Mouse (Mus musculus) cortical plate, adult 2 months (tissue): ENCODE measurements around the gene Gng3. TPM values are rescaled to one million over a fixed set of nuclear protein-coding genes. Genes with fewer than 3 reads are reported as not detected.

ENCODE experiments used
- H3K27ac ChIP-seq: fragments of 200-500 bp; 2 replicates; pipeline ENCODE4 v1.5.1; 2012; ENCODE audit warnings: low read length, control low read depth, inconsistent platforms; ENCODE audit not compliant: insufficient read depth
- H3K4me1 ChIP-seq: fragments of 200-500 bp; 2 replicates; pipeline ENCODE4 v1.6.1; 2011; ENCODE audit warnings: low read length; ENCODE audit not compliant: control insufficient read depth, insufficient read depth
- H3K4me3 ChIP-seq: fragments of 200-500 bp; 2 replicates; pipeline ENCODE4 v1.5.1; 2011; ENCODE audit warnings: mild to moderate bottlenecking, low read length, control low read depth; ENCODE audit not compliant: insufficient read depth
- CTCF ChIP-seq: fragments of 200-500 bp; IDR thresholded peaks from 2 replicates; pipeline ENCODE4 v1.5.1; 2011; ENCODE audit warnings: mild to moderate bottlenecking, control low read depth, low read length; ENCODE audit not compliant: insufficient read depth; ENCODE audit errors: extremely low read depth
- POLR2A ChIP-seq: fragments of 200-500 bp; IDR thresholded peaks from 2 replicates; pipeline ENCODE4 v1.6.1; 2011; ENCODE audit warnings: mild to moderate bottlenecking, low read length, control low read depth; ENCODE audit not compliant: insufficient read depth; ENCODE audit errors: extremely low read depth
- polyA plus RNA-seq: library from polyadenylated mRNA; depleted of rRNA; stranded (reverse); fragments of >200 nt; gene quantifications from 2 replicates; pipeline ENCODE4 v1.2.3, GENCODE M21; 2012

The Gng3 gene
- polyA plus RNA-seq, 1 experiment, result 275 TPM

DNA sequence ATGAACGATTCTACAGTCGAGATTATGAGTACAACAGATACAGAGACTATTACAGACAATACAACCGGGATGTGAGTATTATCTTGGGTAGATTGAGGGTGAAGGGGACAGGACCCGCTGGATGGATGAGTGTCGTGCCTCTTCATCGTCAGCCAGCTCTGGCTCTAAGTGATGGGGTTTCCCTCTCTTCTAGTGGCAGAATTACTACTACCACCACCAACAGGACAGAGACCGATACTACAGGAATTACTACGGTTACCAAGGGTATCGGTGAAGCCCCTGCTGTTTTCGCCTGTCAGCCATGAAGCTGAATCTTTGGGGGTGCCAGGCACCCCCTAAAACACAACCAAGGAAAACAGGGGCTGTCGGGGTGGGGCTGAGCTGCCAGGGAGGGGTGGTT, 7.7 kb downstream of the Gng3 start:
- no peak overlapping the region for H3K4me3 ChIP-seq
- no peaks in the 10 kb centered on the region for H3K4me1 ChIP-seq
- H3K27ac ChIP-seq, result no peak overlapping the region
- TF ChIP-seq POLR2A (no peak), CTCF (no peak)

DNA sequence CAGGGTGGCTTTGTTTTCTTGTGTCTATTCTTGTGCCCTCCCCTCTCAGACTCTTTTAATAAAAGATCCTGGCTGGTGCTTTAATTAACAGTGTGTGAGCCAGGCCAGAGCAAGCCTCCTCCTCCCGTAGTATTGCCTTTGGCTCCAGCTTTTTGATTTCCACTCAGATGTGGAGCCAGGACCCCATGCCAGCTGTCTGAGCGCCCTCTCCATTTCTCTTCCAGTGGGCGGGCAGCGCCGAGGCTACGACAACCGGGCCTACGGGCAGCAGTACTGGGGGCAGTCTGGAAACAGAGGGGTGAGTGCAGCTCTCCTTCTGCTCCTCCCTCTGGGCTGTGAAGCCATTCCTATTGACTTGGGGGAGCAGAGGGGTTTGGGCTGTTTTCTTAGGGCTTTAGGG, 8.3 kb downstream of the Gng3 start:
- H3K4me1 ChIP-seq, result no peaks in the 10 kb centered on the region
- TF ChIP-seq POLR2A, result no peak
- no peak for TF ChIP-seq CTCF
- no peak overlapping the region for H3K27ac ChIP-seq
- H3K4me3 ChIP-seq, result no peak overlapping the region

DNA sequence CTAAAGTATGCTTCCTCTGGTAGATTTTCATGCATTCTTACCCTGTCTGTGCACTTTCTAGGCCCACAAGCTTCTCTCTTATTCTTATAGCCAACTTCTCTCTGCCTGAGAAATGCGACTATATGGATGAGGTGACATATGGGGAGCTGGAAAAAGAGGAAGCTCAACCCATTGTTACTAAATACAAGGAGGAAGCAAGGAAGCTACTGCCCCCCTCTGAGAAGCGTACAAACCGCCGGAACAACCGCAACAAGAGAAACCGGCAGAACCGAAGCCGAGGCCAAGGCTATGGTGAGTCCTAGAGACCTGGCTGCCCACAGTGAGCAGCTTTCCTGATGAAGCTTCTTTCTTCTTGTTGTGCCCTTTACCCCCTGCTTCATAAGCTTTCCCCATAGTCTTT, 9.3 kb downstream of the Gng3 start, which contains the start of gene AC129217.1:
Gene AC129217.1 (plus strand): TSS at position 114 of the 400 bp plus-strand sequence.
- Histone ChIP-seq H3K4me3 (no peak within 1 kb of the TSS), H3K27ac (peak within 1 kb of the TSS; percentile 35; the same call in 1 of the 2 replicates), H3K4me1 (no peaks in the 10 kb centered on the region)
- TF ChIP-seq POLR2A (no peak), CTCF (no peak)

DNA sequence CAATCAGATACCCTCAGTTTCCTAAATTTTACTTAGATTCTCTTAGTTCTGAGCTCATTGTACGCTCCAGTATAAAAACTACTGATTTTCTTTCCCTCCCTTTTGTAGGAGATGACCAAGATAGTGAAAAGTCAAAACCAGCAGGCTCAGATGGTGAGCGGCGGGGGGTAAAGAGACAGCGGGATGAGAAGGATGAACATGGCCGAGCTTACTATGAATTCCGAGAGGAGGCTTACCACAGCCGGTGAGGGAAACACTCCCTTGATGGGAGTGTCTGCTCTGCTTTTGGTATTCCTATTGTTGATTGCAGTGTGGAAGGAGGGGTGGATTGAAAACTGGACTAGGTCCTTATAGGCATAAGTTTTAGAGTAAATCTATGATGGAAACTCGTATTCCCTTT, 16.3 kb downstream of the Gng3 start:
- H3K4me3 ChIP-seq, result no peak overlapping the region; the same call in 1 of the 2 replicates
- TF ChIP-seq CTCF (no peak), POLR2A (no peak)
- no peak overlapping the region for H3K27ac ChIP-seq
- H3K4me1 ChIP-seq, result peaks cover 2% of the 10 kb centered on the region; the same call in 1 of the 2 replicates

DNA sequence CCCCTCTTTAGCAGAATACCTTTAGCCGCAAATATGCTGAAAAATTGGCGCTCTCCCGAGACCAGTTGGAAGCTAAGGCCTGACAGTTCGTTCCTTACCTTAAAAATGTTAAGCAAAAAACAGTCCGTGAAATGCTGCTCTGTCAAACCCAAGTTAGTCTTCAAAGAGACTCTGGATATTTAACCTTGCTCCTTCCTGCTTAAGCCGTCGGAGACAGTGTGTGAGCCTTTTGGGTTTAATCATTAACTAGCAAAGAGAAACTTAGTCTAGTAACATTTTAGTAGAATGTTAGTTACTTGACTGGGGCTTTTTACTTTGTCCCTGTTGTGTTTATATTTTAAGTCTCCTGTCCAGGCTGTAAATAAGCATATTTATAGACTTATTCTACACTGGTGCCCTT, 17.8 kb downstream of the Gng3 start:
- TF ChIP-seq CTCF, result no peak
- Histone ChIP-seq H3K4me3 (peak overlapping the region; percentile 68), H3K27ac (no peak overlapping the region), H3K4me1 (peaks cover 3% of the 10 kb centered on the region; the same call in 1 of the 2 replicates)

DNA sequence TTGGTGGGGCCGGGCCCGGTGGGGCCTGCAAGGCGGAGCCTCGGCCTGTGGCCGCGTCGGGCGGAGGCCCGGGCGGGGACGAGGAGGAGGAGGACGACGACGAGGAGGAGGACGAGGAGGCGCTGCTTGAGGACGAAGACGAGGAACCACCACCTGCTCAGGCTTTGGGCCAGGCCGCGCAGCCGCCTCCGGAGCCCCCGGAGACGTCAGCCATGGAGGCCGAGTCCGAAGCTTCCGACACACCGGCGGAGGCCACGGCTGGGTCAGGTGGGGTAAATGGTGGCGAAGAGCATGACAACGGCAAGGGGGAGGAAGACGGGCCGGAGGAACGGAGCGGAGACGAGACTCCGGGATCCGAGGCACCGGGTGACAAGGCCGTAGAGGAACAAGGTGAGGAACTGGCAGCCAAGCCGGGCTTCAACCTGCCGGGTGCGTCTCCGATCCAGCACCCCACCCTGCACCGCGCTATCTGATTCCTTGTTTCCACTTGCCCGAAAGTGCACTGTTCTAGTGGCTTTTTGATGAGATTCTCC, 18.5 kb downstream of the Gng3 start:
- no peak for TF ChIP-seq CTCF
- no peak for TF ChIP-seq POLR2A
- H3K4me1 ChIP-seq, result peaks cover 3% of the 10 kb centered on the region; the same call in 1 of the 2 replicates
- peak overlapping the region; percentile 68 for H3K4me3 ChIP-seq
- H3K27ac ChIP-seq, result peak overlapping the region; percentile 89

DNA sequence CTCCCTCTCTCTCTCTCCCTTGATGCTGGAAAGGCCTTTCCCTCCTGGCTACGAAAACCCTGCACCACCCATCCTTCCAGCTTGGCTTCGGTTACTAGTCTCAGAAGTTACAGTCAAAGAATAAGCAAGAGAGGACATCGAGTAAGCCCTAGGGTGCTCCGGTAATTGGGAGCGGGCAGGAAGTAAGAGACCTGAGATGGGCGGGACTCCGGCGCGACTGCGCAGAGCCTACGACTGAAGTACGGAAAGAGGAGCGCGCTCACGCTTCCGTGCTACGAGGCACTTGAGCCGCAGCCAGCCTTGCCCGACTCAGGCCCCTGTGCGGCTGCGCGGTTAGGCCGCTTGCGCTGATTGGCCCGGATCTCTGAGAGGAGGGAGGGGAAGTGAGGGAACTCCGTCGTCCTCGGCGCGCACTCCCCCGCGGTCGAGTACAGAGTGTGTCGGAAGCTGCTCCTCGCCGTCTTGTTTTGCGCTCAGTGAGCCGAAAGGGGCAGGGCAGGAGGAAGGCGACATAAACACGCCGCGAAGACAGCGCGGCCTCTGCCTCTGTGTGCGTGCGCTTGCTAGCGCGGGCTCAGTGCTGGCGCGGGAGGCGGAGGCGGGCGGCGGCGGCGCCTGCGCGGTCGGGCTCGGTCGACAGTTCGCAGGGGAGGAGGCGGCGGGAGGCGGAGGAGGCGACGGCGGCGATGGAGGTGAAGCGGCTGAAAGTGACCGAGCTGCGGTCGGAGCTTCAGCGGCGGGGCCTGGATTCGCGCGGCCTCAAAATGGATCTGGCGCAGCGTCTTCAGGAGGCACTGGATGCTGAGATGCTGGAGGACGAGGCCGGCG, 19.2 kb downstream of the Gng3 start, which contains the start of gene Hnrnpul2:
Gene Hnrnpul2 (plus strand): TSS at position 415 of the 828 bp plus-strand sequence.
- Histone ChIP-seq H3K4me1 (peaks cover 3% of the 10 kb centered on the region; the same call in 1 of the 2 replicates), H3K27ac (peak within 1 kb of the TSS; percentile 97), H3K4me3 (peak within 1 kb of the TSS; percentile 68)
- TF ChIP-seq POLR2A (peak; percentile 94), CTCF (no peak)

DNA sequence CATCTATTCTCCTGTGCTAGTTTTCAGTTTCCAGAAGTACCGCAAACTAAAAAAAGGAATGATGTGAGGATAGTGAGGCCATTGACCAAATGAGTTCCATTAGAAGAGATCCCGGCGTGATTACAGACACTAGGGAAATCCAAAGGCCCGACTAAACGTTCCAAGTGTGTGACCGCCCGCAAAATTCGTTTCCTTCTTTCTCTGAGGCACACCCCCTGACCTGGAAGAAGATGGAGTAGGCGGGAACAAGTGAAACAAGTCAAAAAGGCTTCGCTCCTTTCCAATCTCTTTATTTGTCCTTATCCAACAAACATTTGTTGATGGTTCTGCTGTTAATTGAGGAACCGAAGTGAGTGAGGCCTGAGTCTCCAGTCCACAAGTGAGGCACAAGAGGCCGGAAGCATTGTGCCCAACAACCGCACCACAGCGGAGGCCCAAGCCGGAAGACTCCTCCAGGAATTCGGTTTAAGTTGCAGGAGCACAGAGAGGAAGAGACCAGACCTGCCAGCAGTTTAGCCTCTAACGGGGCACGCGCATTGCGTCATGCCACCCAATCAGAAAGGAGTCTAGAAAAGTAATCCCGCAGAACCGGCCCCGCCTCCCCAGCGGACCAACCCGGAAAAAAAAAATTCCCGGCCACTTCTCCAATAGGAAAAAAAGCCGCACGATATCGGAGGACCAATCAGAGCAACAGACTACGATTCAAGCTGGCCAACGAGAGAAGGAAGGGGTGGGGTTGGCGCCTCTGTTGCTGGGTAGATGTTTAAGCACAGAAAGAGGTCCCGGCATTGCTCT, 20.0 kb downstream of the Gng3 start, which contains the start of gene Ttc9c:
Gene Ttc9c (minus strand): TSS at position 533 of the 795 bp plus-strand sequence.
- peak within 1 kb of the TSS; percentile 97 for H3K27ac ChIP-seq
- H3K4me1 ChIP-seq, result peaks cover 3% of the 10 kb centered on the region; the same call in 1 of the 2 replicates
- TF ChIP-seq CTCF (no peak), POLR2A (peak; percentile 94)
- H3K4me3 ChIP-seq, result peak within 1 kb of the TSS; percentile 68

DNA sequence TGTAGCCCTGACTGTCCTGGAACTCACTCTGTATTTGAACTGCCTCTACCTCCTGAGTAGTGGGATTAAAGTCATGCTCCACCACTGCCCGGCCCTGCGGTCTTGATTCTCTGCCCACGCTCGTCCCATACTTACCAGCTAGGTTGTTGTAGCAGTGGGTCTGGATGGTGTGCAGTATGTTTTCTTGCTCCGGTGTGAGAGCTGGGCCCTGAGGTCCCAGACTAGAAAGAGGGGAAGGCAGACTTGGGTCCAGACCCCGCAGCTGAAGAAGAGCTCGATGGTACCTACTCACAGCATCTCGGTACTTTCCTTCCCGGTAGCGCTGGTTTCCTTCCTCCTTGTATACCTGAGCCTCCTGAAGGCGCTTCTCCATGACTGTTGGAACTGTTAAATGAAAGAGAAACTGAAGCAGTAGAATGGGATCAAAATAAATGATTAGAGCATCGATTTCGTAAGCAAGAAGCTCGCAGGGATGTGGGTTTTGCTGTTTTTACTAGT, 20.6 kb downstream of the Gng3 start:
- peak overlapping the region; percentile 68 for H3K4me3 ChIP-seq
- no peak for TF ChIP-seq CTCF
- TF ChIP-seq POLR2A, result no peak
- no peak overlapping the region for H3K27ac ChIP-seq
- H3K4me1 ChIP-seq, result peaks cover 3% of the 10 kb centered on the region; the same call in 1 of the 2 replicates
